Comparison of ENCODE assay signal across 9 mouse cellular contexts in the genomic region with DNA sequence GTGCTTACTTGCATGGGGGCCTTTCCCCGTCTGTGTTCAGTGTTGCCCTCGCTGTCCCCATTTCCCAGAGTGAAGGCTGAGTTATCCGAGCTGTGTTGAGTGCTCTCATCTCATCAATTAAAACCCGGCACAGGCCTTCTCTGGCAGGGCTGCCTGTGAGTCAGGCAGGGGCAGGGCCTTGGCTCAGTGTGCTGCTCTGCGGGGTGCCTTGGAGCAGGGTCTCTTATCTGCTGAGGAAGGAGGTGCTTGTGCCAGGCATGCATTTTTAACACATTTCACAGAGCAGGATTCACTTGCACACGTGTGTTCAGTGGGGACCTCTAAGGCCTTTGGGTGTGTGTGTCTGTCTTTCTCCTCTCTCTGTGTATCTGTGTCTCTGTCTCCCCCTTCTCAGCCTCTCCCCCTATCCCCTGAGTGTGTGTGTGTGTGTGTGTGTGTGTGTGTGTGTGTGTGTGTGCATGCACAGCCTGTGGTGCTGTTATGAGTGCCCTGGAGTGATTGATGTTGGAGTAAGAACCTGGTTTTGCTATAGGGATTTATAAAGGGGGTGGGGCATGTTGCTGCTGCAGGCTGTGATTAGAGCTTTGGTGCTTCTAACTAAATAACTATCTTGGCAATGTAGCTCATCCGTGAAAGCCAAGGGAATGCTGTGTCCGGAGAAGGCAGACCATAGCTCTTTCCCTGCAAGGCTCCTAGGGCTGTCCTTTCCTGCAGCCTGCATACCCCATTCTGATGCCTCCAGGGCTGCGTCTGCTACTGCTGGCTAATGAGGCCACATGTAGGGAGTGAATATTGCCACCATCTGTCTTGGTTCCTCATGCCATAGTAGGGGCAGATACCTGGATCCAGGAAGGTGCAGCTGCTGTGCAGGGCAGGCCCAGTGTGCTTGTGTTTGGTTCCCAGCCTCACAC.
DNase-seq lines count a peak whose midpoint lies in the region; ATAC-seq and TF ChIP-seq lines count a peak whose summit lies in the region.
"Had no signal": no experiment of that assay in that cellular context is flagged by ENCODE, and none has a peak within 500 bp of the region (broad histone marks: within the 10 kb centered on the region; RNA-seq: fewer than 3 reads in every experiment).

No protein-coding gene starts in this region.

- H3K36me3 ChIP-seq in lung, embryonic 15.5 days: no peaks in the 10 kb centered on the region
- H3K36me3 ChIP-seq in hindbrain, postnatal 0 days (ENCODE audit: insufficient read depth, low read length): no peaks in the 10 kb centered on the region
- no peaks in the 10 kb centered on the region for H3K36me3 ChIP-seq in stomach, embryonic 16.5 days (ENCODE audit: control insufficient read depth, insufficient read depth, low read length)

- no peak overlapping the region for H3K27ac ChIP-seq in lung, embryonic 15.5 days
- peak overlapping the region; percentile 54 for H3K27ac ChIP-seq in hindbrain, postnatal 0 days
- H3K27ac ChIP-seq in stomach, embryonic 16.5 days (ENCODE audit: low read length): peak overlapping the region; percentile 11; the same call in 1 of the 2 replicates

- no peaks in the 10 kb centered on the region for H3K9me3 ChIP-seq in lung, embryonic 15.5 days
- no peaks in the 10 kb centered on the region for H3K9me3 ChIP-seq in hindbrain, postnatal 0 days (ENCODE audit: low read length)
- H3K9me3 ChIP-seq in stomach, embryonic 16.5 days (replicated peaks; ENCODE audit: control insufficient read depth, low read length): no peaks in the 10 kb centered on the region

- ATAC-seq in lung, embryonic 15.5 days (ENCODE audit: borderline replicate concordance, extremely low read depth, low FRiP score, low TSS enrichment): peak; percentile 41; the same call in 1 of the 2 replicates
- ATAC-seq in hindbrain, postnatal 0 days: peak; percentile 49
- peak; percentile 54; the same call in 1 of the 2 replicates for ATAC-seq in stomach, embryonic 16.5 days (ENCODE audit: insufficient read depth, low FRiP score)

- H3K4me3 ChIP-seq in lung, embryonic 15.5 days: no peak overlapping the region
- H3K4me3 ChIP-seq in hindbrain, postnatal 0 days (ENCODE audit: low read length): no peak overlapping the region
- no peak overlapping the region for H3K4me3 ChIP-seq in stomach, embryonic 16.5 days (replicated peaks; ENCODE audit: low read length)

- no peaks in the 10 kb centered on the region for H3K27me3 ChIP-seq in lung, embryonic 15.5 days
- no peaks in the 10 kb centered on the region for H3K27me3 ChIP-seq in hindbrain, postnatal 0 days (ENCODE audit: insufficient read depth, low read length)
- no peaks in the 10 kb centered on the region for H3K27me3 ChIP-seq in stomach, embryonic 16.5 days (ENCODE audit: control insufficient read depth, insufficient read depth, low read length)

- no peak for DNase-seq in lung, postnatal 10 days
- peak; percentile 85 to 92 for DNase-seq in cerebellum, postnatal 10 days
- DNase-seq in hindbrain, postnatal 0 days (ENCODE audit: low spot score): peak; percentile 55
- DNase-seq in kidney, postnatal 25 days: no peak
- DNase-seq in embryo, embryonic 10 days (ENCODE audit: low spot score): no peak
- DNase-seq in urinary bladder, adult 2 months (ENCODE audit: low spot score): no peak
- DNase-seq: lung, adult 18-20 months had no signal

- H3K9ac ChIP-seq in lung, embryonic 15.5 days: no peak overlapping the region
- no peak overlapping the region for H3K9ac ChIP-seq in hindbrain, postnatal 0 days (replicated peaks; ENCODE audit: low read length)
- no peak overlapping the region for H3K9ac ChIP-seq in stomach, embryonic 16.5 days (ENCODE audit: low read length)

- TF ChIP-seq CTCF in hindbrain, postnatal 0 days (IDR thresholded peaks at IDR 0.05; ENCODE audit: low read depth): no peak

- H3K4me1 ChIP-seq in lung, embryonic 15.5 days: peaks cover 46% of the 10 kb centered on the region
- peaks cover 52% of the 10 kb centered on the region for H3K4me1 ChIP-seq in hindbrain, postnatal 0 days (ENCODE audit: insufficient read depth, low read length)
- peaks cover 26% of the 10 kb centered on the region for H3K4me1 ChIP-seq in stomach, embryonic 16.5 days (ENCODE audit: control insufficient read depth, insufficient read depth, low read length)

- H3K4me2 ChIP-seq in lung, embryonic 15.5 days: no peak overlapping the region
- H3K4me2 ChIP-seq in hindbrain, postnatal 0 days (ENCODE audit: low read depth, low read length): no peak overlapping the region
- H3K4me2 ChIP-seq in stomach, embryonic 16.5 days (ENCODE audit: low read depth, low read length): no peak overlapping the region

- 31% methylated on average over 9 of the region's 9 CpGs for WGBS in lung, embryonic 15.5 days
- WGBS in hindbrain, postnatal 0 days: 13% methylated on average over 9 of the region's 9 CpGs
- 37% methylated on average over 9 of the region's 9 CpGs for WGBS in stomach, embryonic 16.5 days

Comparison
In these comparisons a context has a peak if more than half of its experiments do, and no peak if none do; other contexts are left out.
1. DNase-seq: peak in cerebellum, postnatal 10 days (2 of 2) and hindbrain, postnatal 0 days (single experiment); none in lung, postnatal 10 days (single experiment), kidney, postnatal 25 days (0 of 2), embryo, embryonic 10 days (single experiment) and urinary bladder, adult 2 months (single experiment).
2. Peak in every context shown above with its lines, with median percentiles within 50 percentile points of each other: ATAC-seq.